Mouse (Mus musculus) layer of hippocampus, adult 2 months (tissue): ENCODE measurements around the gene Dpep1. TPM values are rescaled to one million over a fixed set of nuclear protein-coding genes. Genes with fewer than 3 reads are reported as not detected.

Experiments used
- DNase-seq, 2 experiments: peaks; one replicate each; pipeline ENCODE4 v3.0.0; 2022; ENCODE audit warnings: low spot score in 2 of 2
- H3K27ac ChIP-seq: fragments of 200-600 bp; 2 replicates; pipeline ENCODE4 v1.8.1; 2022
- H3K4me3 ChIP-seq: fragments of 200-600 bp; 2 replicates; pipeline ENCODE4 v1.8.1; 2022; ENCODE audit warnings: mild to moderate bottlenecking
- CTCF ChIP-seq: fragments of 200-600 bp; conservative IDR thresholded peaks from 2 replicates; pipeline ENCODE4 v1.8.1; 2022; ENCODE audit warnings: antibody characterized with exemption, mild to moderate bottlenecking, moderate library complexity
- total RNA-seq, 2 experiments: library from RNA; stranded (reverse); gene quantifications; 2 replicates each; pipeline ENCODE4 v1.2.3; 2021

The Dpep1 gene
- total RNA-seq, 2 experiments from 2014 or later, result 0.37 TPM; not detected in 1

DNA sequence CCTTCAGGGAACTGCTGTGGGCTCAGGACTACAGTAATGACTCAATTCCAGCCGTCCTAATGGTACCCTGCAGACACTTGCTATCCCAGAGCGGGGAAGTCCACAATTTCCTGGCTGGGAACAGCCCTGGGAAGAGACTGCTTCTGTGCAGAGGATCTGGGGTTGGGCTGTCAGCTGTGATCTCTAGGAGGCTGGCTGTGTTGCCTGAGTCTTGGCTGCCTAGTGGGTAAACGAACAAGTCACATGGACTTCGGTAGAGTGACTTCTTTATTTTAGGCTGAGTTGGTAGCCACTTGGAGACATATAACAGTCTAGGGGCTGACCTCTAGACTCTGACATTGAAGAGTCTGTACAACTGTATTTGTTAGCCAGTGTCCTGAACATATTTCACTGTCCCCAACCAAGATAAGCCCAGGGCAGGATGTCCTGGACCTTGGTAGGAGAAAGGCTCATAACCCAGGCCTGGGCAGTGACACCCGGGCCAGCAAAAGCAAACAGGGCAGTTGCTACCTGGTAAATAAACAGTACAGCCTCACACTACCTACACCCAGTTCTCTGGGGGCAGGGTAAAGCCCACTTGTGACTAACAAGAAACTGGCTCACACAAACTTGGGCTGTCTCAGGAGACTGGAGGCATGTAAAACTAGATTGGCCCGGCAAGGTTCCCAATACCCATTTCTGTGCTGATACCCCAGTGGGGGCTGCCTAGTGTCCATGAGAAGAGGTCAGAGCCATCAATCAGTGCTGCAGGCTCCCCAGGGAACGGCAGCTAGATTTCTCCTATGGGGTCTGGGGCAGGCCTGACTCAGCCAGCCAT is 56.3 kb downstream of the Dpep1 start:
- DNase-seq, result no peak
- TF ChIP-seq CTCF, result no peak
- no peak overlapping the region for H3K4me3 ChIP-seq
- no peak overlapping the region for H3K27ac ChIP-seq

DNA sequence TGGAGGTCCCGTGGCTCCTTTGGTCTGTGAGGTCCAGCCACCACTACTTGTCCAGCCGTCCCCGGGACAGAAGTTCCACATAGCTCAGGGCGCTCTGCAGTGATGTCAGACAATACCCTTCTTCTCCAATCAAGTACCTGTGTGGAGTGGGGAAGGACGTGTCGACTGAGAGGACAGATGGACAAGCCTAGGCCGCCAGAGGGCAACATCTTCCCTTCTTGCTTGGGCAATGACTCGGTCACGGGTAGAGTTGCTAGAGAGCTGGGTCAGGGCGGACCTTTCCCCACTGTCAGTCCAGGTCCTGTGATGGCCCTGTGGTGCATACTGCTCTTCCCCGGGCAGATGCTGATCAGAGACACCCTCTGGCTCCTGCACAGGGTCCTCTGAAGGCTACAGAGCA is 57.0 kb downstream of the Dpep1 start:
- Histone ChIP-seq H3K4me3 (no peak overlapping the region), H3K27ac (no peak overlapping the region)
- TF ChIP-seq CTCF, result no peak; the same call in 1 of the 2 replicates
- no peak for DNase-seq

DNA sequence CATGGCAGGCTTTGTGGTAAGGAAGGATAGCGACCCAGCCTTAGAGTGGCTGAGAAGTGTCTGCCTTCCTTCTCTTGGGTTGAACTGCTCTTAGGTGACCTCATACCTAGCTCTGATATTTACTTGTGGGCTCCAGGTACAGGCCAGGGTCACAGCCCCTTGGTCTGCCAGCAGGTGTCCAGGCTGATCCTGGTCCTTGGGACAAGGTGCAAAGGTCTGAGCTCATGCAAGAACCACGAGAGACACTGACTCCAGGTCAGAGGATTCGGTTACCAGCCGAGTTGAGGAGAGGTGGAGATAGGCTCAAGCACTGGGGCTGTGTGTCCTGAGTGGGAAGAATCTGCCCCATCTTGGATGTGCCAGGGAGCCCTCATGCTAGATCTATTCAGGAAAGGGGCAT is 58.3 kb downstream of the Dpep1 start:
- no peak for TF ChIP-seq CTCF
- H3K27ac ChIP-seq, result no peak overlapping the region
- DNase-seq, result no peak
- no peak overlapping the region for H3K4me3 ChIP-seq

DNA sequence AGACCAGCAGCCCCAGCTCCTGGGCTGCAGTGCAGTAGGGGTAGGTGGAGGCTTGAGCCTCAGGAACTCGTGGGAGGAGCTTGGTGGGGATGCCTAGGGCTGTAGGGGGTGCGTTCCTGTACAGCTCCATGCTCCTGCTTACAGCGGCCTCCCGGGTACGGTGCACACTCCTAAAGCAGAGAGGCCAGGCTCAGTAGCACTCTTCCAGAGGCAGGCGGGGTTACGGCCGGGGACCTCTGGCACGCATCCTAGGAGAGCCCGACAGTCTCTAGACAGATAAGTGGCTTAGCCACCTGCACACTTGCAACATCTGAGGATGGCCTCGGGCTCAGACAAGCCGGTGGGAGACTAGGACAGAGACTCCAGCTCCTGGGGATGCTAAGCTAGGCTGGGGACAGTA is 59.5 kb downstream of the Dpep1 start:
- TF ChIP-seq CTCF, result no peak
- Histone ChIP-seq H3K4me3 (no peak overlapping the region), H3K27ac (no peak overlapping the region)
- no peak for DNase-seq

DNA sequence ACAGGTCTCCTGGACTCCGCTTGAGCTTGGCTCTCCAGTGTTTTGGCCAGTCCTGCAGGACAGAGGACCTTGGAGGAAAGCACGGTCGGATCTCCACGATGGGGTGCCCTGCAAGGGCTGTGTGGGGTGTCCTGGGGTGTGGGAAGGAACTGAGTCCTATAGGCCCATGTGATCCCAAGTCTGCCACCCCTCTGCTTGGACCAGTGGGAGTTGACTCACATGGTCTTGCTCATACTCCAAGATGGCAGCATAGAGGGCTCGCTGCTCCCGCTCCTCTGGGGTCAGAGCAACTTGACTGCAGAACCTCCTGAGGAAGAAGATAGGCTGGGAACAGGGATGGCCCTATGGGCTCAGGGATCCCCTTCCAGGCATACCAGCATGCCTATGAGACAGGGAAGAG is 61.7 kb downstream of the Dpep1 start:
- H3K4me3 ChIP-seq, result no peak overlapping the region
- H3K27ac ChIP-seq, result no peak overlapping the region
- TF ChIP-seq CTCF, result no peak
- no peak for DNase-seq

DNA sequence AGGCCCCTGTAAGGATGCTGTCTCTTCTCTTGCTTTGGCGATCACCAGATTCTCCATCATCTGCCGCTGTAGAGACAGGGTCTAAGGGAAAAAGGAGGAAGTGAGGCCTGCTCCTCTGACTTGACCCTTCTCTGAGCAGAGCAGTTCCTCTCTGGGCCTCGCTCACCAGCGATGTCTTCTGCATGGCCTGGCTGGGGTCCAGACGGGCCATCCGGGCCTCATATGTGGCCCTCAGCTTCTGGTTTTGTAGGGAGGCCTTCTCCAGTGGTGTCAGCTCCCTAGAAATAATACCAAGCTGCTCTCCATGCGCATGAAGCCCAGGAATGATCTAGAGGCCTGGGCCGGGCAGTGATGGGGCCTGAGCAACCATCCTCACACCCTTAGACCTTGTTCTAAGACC is 62.6 kb downstream of the Dpep1 start:
- Histone ChIP-seq H3K27ac (no peak overlapping the region), H3K4me3 (no peak overlapping the region)
- no peak for DNase-seq
- TF ChIP-seq CTCF, result no peak

DNA sequence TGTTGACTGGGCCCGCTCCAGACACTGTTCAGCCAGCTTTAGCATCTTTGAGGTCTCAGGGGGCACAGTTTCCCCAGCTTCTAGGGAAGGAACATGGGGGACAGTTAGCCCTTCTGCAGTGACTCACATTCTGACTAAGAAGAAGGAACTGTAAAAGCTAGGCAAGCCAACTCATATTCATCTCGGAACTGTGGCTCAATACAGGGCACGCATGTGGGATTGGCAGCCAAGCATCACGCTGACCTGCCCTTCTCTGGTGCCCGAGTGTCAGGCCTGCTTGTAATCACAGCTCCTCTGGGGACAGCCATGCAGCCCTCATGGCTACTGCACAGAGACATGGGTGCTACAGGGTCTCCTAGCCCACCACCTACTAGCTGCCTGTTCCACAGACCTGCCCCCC is 64.9 kb downstream of the Dpep1 start:
- no peak overlapping the region for H3K4me3 ChIP-seq
- DNase-seq, result no peak
- no peak for TF ChIP-seq CTCF
- no peak overlapping the region for H3K27ac ChIP-seq

Other genes starting within 250 kb of the Dpep1 start
- gene Ankrd11, start 144.0 kb upstream of the Dpep1 start, total RNA-seq, result 100 to 1,000 TPM; 165 to 176 TPM
- 10 to 100 TPM; 63.4 to 66.3 TPM for gene Spg7, start 123.3 kb upstream of the Dpep1 start, total RNA-seq
- gene Rpl13, start 83.9 kb upstream of the Dpep1 start, total RNA-seq, result 100 to 1,000 TPM; 418 to 466 TPM
- gene Cpne7, start 68.9 kb upstream of the Dpep1 start, total RNA-seq, result 100 to 1,000 TPM; 257 to 313 TPM
- gene Sult5a1, start 27.9 kb upstream of the Dpep1 start, total RNA-seq, result 1 to 10 TPM; 2.0 to 2.8 TPM
- 100 to 1,000 TPM; 102 to 111 TPM for gene Chmp1a, start 26.5 kb downstream of the Dpep1 start, total RNA-seq
- 1 to 10 TPM; 6.5 to 7.1 TPM for gene Spata33, start 26.6 kb downstream of the Dpep1 start, total RNA-seq
- gene Cdk10, start 38.6 kb downstream of the Dpep1 start, total RNA-seq, result 10 to 100 TPM; 93.9 to 98.8 TPM
- gene Spata2l, start 50.0 kb downstream of the Dpep1 start, total RNA-seq, result 10 to 100 TPM; 71.4 to 75.0 TPM
- 10 to 100 TPM; 20.3 to 24.8 TPM for gene Zfp276, start 68.0 kb downstream of the Dpep1 start, total RNA-seq
- 10 to 100 TPM; 59.5 to 70.3 TPM for gene Vps9d1, start 68.1 kb downstream of the Dpep1 start, total RNA-seq
- gene Fanca, start 132.3 kb downstream of the Dpep1 start, total RNA-seq, result 1 to 10 TPM; 1.7 to 2.8 TPM
- gene Spire2, start 146.5 kb downstream of the Dpep1 start, total RNA-seq, result 10 to 100 TPM; 15.8 to 17.4 TPM
- gene Tcf25, start 187.5 kb downstream of the Dpep1 start, total RNA-seq, result 100 to 1,000 TPM; 459 to 497 TPM
- not detected for gene Mc1r, start 220.9 kb downstream of the Dpep1 start, total RNA-seq
- 100 to 1,000 TPM; 249 to 277 TPM for gene Tubb3, start 225.2 kb downstream of the Dpep1 start, total RNA-seq
- 10 to 100 TPM; 56.7 to 62.1 TPM for gene Def8, start 237.3 kb downstream of the Dpep1 start, total RNA-seq